Mouse (Mus musculus) forelimb bud, embryonic 11.5 days (tissue): ENCODE results near the gene Clptm1.

Source experiments
- DNase-seq: peaks from one replicate; pipeline ENCODE4 v3.0.0-alpha.2; 2012; ENCODE audit warnings: low read depth, low spot score

The Clptm1 gene

GRCm38 (mm10) chr7:19664955-19665841 is at the start of gene Clptm1:
Gene Clptm1, minus strand, starts transcription at chr7:19665033.
- peak; percentile 98 for DNase-seq

GRCm38 (mm10) chr7:19713598-19713997 is 48.8 kb upstream of the Clptm1 start:
- no peak for DNase-seq

- no peak for DNase-seq
Observed at GRCm38 (mm10) chr7:19713196-19713595, 48.4 kb upstream of the Clptm1 start.

- DNase-seq, result no peak
Observed at GRCm38 (mm10) chr7:19712414-19712813, 47.6 kb upstream of the Clptm1 start.

GRCm38 (mm10) chr7:19710650-19711049 is 45.8 kb upstream of the Clptm1 start:
- DNase-seq, result no peak

- no peak for DNase-seq
Observed at GRCm38 (mm10) chr7:19705271-19705670, 40.4 kb upstream of the Clptm1 start.

GRCm38 (mm10) chr7:19704475-19704874 is 39.6 kb upstream of the Clptm1 start:
- DNase-seq, result no peak

- no peak for DNase-seq
Observed at GRCm38 (mm10) chr7:19702859-19703555, 38.2 kb upstream of the Clptm1 start.

- peak; percentile 54 for DNase-seq
Observed at GRCm38 (mm10) chr7:19701069-19701761, 36.4 kb upstream of the Clptm1 start.

GRCm38 (mm10) chr7:19700299-19701068 is 35.7 kb upstream of the Clptm1 start:
- DNase-seq, result no peak

- no peak for DNase-seq
Observed at GRCm38 (mm10) chr7:19699827-19700148, 35.0 kb upstream of the Clptm1 start.

GRCm38 (mm10) chr7:19698907-19699826 is 34.3 kb upstream of the Clptm1 start, which contains the start of gene Apoe:
Gene Apoe, minus strand, starts transcription at chr7:19699188.
- peak; percentile 46 for DNase-seq

GRCm38 (mm10) chr7:19697949-19698906 is 33.4 kb upstream of the Clptm1 start:
- no peak for DNase-seq

GRCm38 (mm10) chr7:19696336-19696873 is 31.6 kb upstream of the Clptm1 start:
- no peak for DNase-seq

GRCm38 (mm10) chr7:19695881-19696280 is 31.0 kb upstream of the Clptm1 start:
- DNase-seq, result no peak

- no peak for DNase-seq
Observed at GRCm38 (mm10) chr7:19695213-19695594, 30.4 kb upstream of the Clptm1 start.

- no peak for DNase-seq
Observed at GRCm38 (mm10) chr7:19694336-19695212, 29.7 kb upstream of the Clptm1 start.

- no peak for DNase-seq
Observed at GRCm38 (mm10) chr7:19693421-19693820, 28.6 kb upstream of the Clptm1 start.
